Mouse (Mus musculus): ENCODE results near the gene Spag16. TPM values are rescaled to one million over a fixed set of nuclear protein-coding genes. Genes with fewer than 3 reads are reported as not detected.
"Not testable (repeated sequence)": the region's sequence is repeated elsewhere in the genome, so short reads cannot be mapped to it uniquely, and the experiment has no call there.

Gene Spag16
- polyA plus RNA-seq, 1 experiment from 2014 or later, result 0.19 TPM

DNA sequence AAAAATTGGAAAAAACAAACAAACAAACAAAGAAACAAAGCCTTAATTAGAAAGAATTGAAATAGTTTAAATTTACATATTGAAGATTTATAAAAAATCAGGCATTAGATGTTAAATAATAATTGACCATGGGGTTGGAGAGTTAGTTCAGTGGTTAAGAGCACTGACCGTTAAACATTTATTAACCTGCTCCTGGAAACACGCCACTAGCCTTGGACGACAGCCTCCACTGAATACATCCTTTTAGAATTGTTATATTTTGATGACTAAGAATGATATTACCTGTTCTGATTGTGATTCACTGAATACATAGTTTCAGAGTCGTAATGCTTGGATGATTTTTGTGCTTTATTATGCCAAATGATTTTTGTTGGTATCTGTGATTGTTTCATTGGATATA lies 6.7 kb downstream of the Spag16 start:
- H3K27ac ChIP-seq; H3K9me3 ChIP-seq; H3K4me2 ChIP-seq; H3K9ac ChIP-seq; H3K27me3 ChIP-seq; ATAC-seq (ENCODE audit: insufficient number of reproducible peaks, low FRiP score, low TSS enrichment, low read depth); H3K4me1 ChIP-seq; H3K36me3 ChIP-seq; H3K4me3 ChIP-seq: not testable (repeated sequence)
- WGBS, result 64% methylated on average over 4 of the region's 4 CpGs

DNA sequence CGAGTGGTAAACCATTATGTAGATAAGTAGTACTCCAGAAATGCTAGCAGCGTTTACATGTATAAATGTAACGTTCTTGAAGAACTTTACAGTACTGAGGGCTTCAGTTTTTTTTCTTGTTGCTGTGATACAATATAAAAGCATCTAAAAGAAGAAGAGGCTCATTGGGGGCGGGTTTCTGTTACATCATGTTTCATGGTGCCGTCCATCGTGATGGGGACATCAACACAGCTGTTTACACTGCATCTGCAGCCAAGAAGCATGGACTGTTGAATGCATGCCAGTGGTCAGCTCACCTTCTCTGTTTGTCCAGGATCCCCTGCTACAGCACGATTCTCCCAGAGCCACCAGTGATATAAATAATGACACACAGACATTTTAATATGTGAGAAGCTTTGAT lies 26.7 kb downstream of the Spag16 start:
- H3K9me3 ChIP-seq, result no peaks in the 10 kb centered on the region
- H3K4me1 ChIP-seq, result 0 out of 2 replicates have a peak, but pooled peaks cover 2% of the 10 kb centered on the region
- H3K4me3 ChIP-seq, result no peak overlapping the region
- H3K27me3 ChIP-seq, result no peaks in the 10 kb centered on the region
- no peak overlapping the region for H3K4me2 ChIP-seq
- no peak for ATAC-seq (ENCODE audit: insufficient number of reproducible peaks, low FRiP score, low TSS enrichment, low read depth)
- 62% methylated on average over 7 of the region's 7 CpGs for WGBS
- no peaks in the 10 kb centered on the region for H3K36me3 ChIP-seq
- H3K27ac ChIP-seq, result no peak overlapping the region
- no peak overlapping the region for H3K9ac ChIP-seq

GRCm38 (mm10) chr1:69867776-69868175 lies 41.0 kb downstream of the Spag16 start:
- 85% methylated on average over 4 of the region's 4 CpGs for WGBS
- no peak for ATAC-seq (ENCODE audit: insufficient number of reproducible peaks, low FRiP score, low TSS enrichment, low read depth)
- H3K36me3 ChIP-seq, result no peaks in the 10 kb centered on the region
- H3K4me3 ChIP-seq, result no peak overlapping the region
- H3K9ac ChIP-seq, result no peak overlapping the region
- H3K27me3 ChIP-seq, result no peaks in the 10 kb centered on the region
- no peak overlapping the region for H3K27ac ChIP-seq
- H3K9me3 ChIP-seq, result no peaks in the 10 kb centered on the region
- no peak overlapping the region for H3K4me2 ChIP-seq
- no peaks in the 10 kb centered on the region for H3K4me1 ChIP-seq

DNA sequence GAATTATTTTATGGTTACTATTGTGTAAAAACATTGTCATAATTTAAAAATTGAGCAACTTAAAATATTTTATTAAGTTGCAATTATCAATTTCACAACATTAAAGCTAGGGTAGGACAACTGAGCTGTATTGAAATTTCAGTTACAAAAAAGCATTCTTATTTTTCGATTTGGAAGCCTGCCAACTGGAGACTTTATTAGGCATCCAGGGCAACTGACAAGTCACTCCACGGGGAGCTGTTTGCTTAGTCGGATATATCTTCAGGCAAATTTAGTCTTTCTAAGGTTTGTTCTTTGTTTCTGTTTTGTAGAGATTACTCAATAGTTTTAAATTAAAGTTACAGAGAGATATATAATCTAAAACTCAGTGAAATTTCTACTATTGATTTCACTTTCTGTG lies 129.8 kb downstream of the Spag16 start:
- Histone ChIP-seq H3K9ac (no peak overlapping the region), H3K27ac (no peak overlapping the region), H3K36me3 (no peaks in the 10 kb centered on the region), H3K27me3 (no peaks in the 10 kb centered on the region), H3K4me1 (no peaks in the 10 kb centered on the region), H3K9me3 (no peaks in the 10 kb centered on the region), H3K4me2 (no peak overlapping the region), H3K4me3 (no peak overlapping the region)
- 31% methylated on average over 3 of the region's 3 CpGs for WGBS
- no peak for ATAC-seq (ENCODE audit: insufficient number of reproducible peaks, low FRiP score, low TSS enrichment, low read depth)

DNA sequence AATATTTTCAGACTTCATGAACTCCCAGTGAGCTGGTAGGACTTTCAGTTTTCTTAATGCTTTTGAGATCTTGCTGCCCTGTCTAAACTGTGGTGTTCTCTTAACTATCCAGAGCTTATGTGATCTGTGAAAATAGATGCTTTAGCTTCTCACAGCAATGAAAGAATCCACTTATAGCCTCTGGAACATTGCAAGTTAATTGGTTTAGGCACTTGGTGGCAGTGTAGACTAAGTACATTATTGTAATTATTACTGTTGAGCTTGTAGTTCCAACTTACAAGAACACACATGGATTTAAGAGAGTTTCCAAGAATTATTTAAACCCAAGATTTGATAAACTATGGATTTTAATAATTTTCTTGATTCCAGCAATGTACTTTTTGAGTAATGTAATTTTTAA lies 170.1 kb downstream of the Spag16 start:
- no peaks in the 10 kb centered on the region for H3K9me3 ChIP-seq
- no peak for ATAC-seq (ENCODE audit: insufficient number of reproducible peaks, low FRiP score, low TSS enrichment, low read depth)
- H3K4me3 ChIP-seq, result no peak overlapping the region
- no peaks in the 10 kb centered on the region for H3K36me3 ChIP-seq
- H3K9ac ChIP-seq, result no peak overlapping the region
- H3K27me3 ChIP-seq, result no peaks in the 10 kb centered on the region
- H3K27ac ChIP-seq, result no peak overlapping the region
- H3K4me2 ChIP-seq, result no peak overlapping the region
- H3K4me1 ChIP-seq, result no peaks in the 10 kb centered on the region

GRCm38 (mm10) chr1:70012991-70013390 lies 186.2 kb downstream of the Spag16 start:
- ATAC-seq (ENCODE audit: insufficient number of reproducible peaks, low FRiP score, low TSS enrichment, low read depth), result no peak
- H3K9me3 ChIP-seq, result no peaks in the 10 kb centered on the region
- H3K27me3 ChIP-seq, result no peaks in the 10 kb centered on the region
- no peak overlapping the region for H3K9ac ChIP-seq
- 75% methylated on average over 3 of the region's 3 CpGs for WGBS
- H3K4me3 ChIP-seq, result no peak overlapping the region
- H3K4me2 ChIP-seq, result no peak overlapping the region
- H3K4me1 ChIP-seq, result no peaks in the 10 kb centered on the region
- H3K36me3 ChIP-seq, result no peaks in the 10 kb centered on the region
- no peak overlapping the region for H3K27ac ChIP-seq

- 73% methylated on average over 3 of the region's 3 CpGs for WGBS
- H3K9me3 ChIP-seq, result no peaks in the 10 kb centered on the region
- H3K27ac ChIP-seq, result no peak overlapping the region
- H3K4me3 ChIP-seq, result no peak overlapping the region
- H3K36me3 ChIP-seq, result no peaks in the 10 kb centered on the region
- H3K4me1 ChIP-seq, result no peaks in the 10 kb centered on the region
- no peaks in the 10 kb centered on the region for H3K27me3 ChIP-seq
- no peak overlapping the region for H3K4me2 ChIP-seq
- ATAC-seq (ENCODE audit: insufficient number of reproducible peaks, low FRiP score, low TSS enrichment, low read depth), result no peak
- H3K9ac ChIP-seq, result no peak overlapping the region
These were observed 210.6 kb downstream of the Spag16 start for GRCm38 (mm10) chr1:70037384-70037783.

- Histone ChIP-seq H3K9me3 (no peaks in the 10 kb centered on the region), H3K4me2 (no peak overlapping the region), H3K4me3 (no peak overlapping the region), H3K9ac (no peak overlapping the region), H3K36me3 (no peaks in the 10 kb centered on the region), H3K4me1 (no peaks in the 10 kb centered on the region), H3K27me3 (no peaks in the 10 kb centered on the region), H3K27ac (no peak overlapping the region)
- no peak for ATAC-seq (ENCODE audit: insufficient number of reproducible peaks, low FRiP score, low TSS enrichment, low read depth)
- 78% methylated on average over 1 of the region's 1 CpGs for WGBS
These were observed 240.6 kb downstream of the Spag16 start for GRCm38 (mm10) chr1:70067404-70067803.

DNA sequence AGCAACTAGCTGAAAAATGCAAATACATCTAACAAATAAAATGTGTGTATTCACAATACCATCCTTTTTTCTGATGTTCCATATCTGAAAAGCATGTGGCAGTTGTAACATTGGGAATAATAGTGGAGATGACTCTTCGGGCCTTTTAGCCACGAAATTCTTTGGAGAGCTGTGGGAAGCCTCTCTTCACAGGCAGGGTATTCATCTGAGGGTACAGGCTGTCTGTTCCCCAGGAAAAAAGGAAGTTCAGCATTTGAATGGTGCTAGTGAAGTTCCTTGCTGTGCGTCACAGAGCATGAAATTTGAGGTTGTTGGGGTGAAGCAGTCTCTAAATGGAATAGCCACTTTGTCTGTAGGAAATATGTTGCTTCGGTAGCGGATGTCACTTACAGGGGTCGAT lies 246.7 kb downstream of the Spag16 start:
- no peak overlapping the region for H3K4me2 ChIP-seq
- H3K9ac ChIP-seq, result no peak overlapping the region
- WGBS, result 78% methylated on average over 6 of the region's 6 CpGs
- H3K27ac ChIP-seq, result no peak overlapping the region
- H3K4me3 ChIP-seq, result no peak overlapping the region
- H3K4me1 ChIP-seq, result no peaks in the 10 kb centered on the region
- ATAC-seq (ENCODE audit: insufficient number of reproducible peaks, low FRiP score, low TSS enrichment, low read depth), result no peak
- H3K36me3 ChIP-seq, result no peaks in the 10 kb centered on the region
- H3K9me3 ChIP-seq, result no peaks in the 10 kb centered on the region
- no peaks in the 10 kb centered on the region for H3K27me3 ChIP-seq

DNA sequence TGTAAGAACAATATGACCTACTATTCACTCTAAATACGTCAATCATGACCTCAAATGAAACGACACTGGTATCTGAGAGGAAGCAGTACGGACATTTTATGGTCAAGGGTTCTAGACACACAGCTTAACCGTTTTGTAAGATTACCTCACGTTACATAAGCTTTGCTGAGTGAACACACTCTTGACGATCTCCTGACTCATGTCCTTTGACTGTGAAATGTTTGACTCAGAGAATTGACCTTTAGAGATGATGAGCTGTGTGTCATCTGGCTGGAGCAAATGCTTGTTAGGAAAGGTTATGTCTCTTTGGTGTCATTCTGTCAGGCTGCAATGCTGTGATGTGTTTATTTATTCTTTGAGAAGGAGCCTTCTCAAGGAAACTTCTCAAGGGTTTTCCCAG lies 252.0 kb downstream of the Spag16 start:
- ATAC-seq (ENCODE audit: insufficient number of reproducible peaks, low FRiP score, low TSS enrichment, low read depth), result no peak
- H3K27me3 ChIP-seq, result no peaks in the 10 kb centered on the region
- no peak overlapping the region for H3K4me3 ChIP-seq
- H3K9me3 ChIP-seq, result no peaks in the 10 kb centered on the region
- no peak overlapping the region for H3K9ac ChIP-seq
- 72% methylated on average over 6 of the region's 6 CpGs for WGBS
- H3K4me2 ChIP-seq, result no peak overlapping the region
- H3K27ac ChIP-seq, result no peak overlapping the region
- H3K4me1 ChIP-seq, result no peaks in the 10 kb centered on the region
- no peaks in the 10 kb centered on the region for H3K36me3 ChIP-seq

GRCm38 (mm10) chr1:70082208-70082878 lies 255.6 kb downstream of the Spag16 start:
- ATAC-seq (ENCODE audit: insufficient number of reproducible peaks, low FRiP score, low TSS enrichment, low read depth), result no peak
- H3K36me3 ChIP-seq, result no peaks in the 10 kb centered on the region
- no peaks in the 10 kb centered on the region for H3K4me1 ChIP-seq
- H3K27ac ChIP-seq, result no peak overlapping the region
- no peak overlapping the region for H3K4me2 ChIP-seq
- no peak overlapping the region for H3K9ac ChIP-seq
- H3K9me3 ChIP-seq, result no peaks in the 10 kb centered on the region
- H3K27me3 ChIP-seq, result no peaks in the 10 kb centered on the region
- WGBS, result 49% methylated on average over 7 of the region's 7 CpGs
- H3K4me3 ChIP-seq, result no peak overlapping the region

DNA sequence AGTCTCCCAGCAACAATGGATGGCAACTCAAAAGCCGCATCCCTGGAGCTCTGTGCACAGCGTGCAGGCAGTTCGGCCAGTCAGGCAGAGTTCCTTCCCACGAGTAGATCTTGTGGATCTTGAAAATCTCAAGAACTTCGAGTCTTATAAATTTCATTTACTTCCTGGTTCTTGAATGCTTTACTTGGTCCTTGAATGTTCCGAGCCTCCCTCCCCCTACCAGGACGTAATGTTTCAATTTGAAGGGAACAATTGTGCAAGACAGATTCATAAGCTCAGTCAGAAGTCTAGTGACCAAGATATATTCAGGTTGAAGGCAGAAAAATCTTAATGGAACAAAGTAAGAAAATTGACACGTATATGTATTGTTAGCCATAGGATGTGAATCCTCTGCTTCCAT lies 277.9 kb downstream of the Spag16 start:
- no peak for ATAC-seq (ENCODE audit: insufficient number of reproducible peaks, low FRiP score, low TSS enrichment, low read depth)
- H3K4me2 ChIP-seq, result no peak overlapping the region
- no peak overlapping the region for H3K27ac ChIP-seq
- no peak overlapping the region for H3K4me3 ChIP-seq
- no peaks in the 10 kb centered on the region for H3K36me3 ChIP-seq
- no peak overlapping the region for H3K9ac ChIP-seq
- no peaks in the 10 kb centered on the region for H3K4me1 ChIP-seq
- H3K9me3 ChIP-seq, result no peaks in the 10 kb centered on the region
- WGBS, result 82% methylated on average over 8 of the region's 8 CpGs
- H3K27me3 ChIP-seq, result no peaks in the 10 kb centered on the region
